Comparison of ENCODE assay signal across 8 mouse cellular contexts in the genomic region with DNA sequence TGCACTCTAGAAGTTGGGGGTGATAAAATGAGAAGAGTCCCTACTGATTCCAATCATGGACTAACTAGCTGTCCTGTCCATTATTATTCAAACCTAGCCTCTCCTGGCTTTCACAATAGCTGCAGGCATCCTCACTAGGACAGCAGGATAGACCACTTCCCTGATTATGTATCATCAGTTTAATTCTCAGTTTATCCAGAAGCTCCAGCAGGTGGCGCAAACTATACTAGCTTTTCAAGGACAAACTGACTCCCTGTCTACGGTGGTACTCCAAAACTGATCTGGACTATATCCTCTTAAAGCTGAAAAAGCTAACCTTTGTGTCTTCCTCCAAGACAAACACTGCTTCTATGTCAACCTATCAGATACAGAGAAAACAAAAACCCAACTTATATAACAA.
A peak's percentile ranks its signal among the peaks of the same experiment; 100 is the strongest.
DNase-seq lines count a peak whose midpoint lies in the region; ATAC-seq and TF ChIP-seq lines count a peak whose summit lies in the region.

No protein-coding gene starts in this region.

- ATAC-seq in hindbrain, postnatal 0 days: no peak
- ATAC-seq in common myeloid progenitor, adult 5-6 weeks (replicated peaks; ENCODE audit: low read depth, poor library complexity, severe bottlenecking): peak; percentile 91

- H3K9me3 ChIP-seq in hindbrain, postnatal 0 days (ENCODE audit: low read length): no peaks in the 10 kb centered on the region
- peaks cover 37% of the 10 kb centered on the region for H3K9me3 ChIP-seq in hindbrain, embryonic 10.5 days
- H3K9me3 ChIP-seq in forebrain, embryonic 10.5 days: peaks cover 34% of the 10 kb centered on the region

- no peak overlapping the region for H3K27ac ChIP-seq in hindbrain, postnatal 0 days
- no peak overlapping the region for H3K27ac ChIP-seq in hindbrain, embryonic 10.5 days
- no peak overlapping the region for H3K27ac ChIP-seq in forebrain, embryonic 10.5 days

- TF ChIP-seq CTCF in hindbrain, postnatal 0 days (IDR thresholded peaks at IDR 0.05; ENCODE audit: low read depth): peak; percentile 18; the same call in 1 of the 2 replicates

- H3K4me1 ChIP-seq in hindbrain, postnatal 0 days (ENCODE audit: insufficient read depth, low read length): no peaks in the 10 kb centered on the region
- H3K4me1 ChIP-seq in hindbrain, embryonic 10.5 days (replicated peaks): no peaks in the 10 kb centered on the region
- no peaks in the 10 kb centered on the region for H3K4me1 ChIP-seq in forebrain, embryonic 10.5 days

- no peaks in the 10 kb centered on the region for H3K36me3 ChIP-seq in hindbrain, postnatal 0 days (ENCODE audit: insufficient read depth, low read length)
- H3K36me3 ChIP-seq in hindbrain, embryonic 10.5 days: peaks cover 6% of the 10 kb centered on the region
- H3K36me3 ChIP-seq in forebrain, embryonic 10.5 days (replicated peaks): peaks cover 10% of the 10 kb centered on the region; the same call in 1 of the 2 replicates

- no peaks in the 10 kb centered on the region for H3K27me3 ChIP-seq in hindbrain, postnatal 0 days (ENCODE audit: insufficient read depth, low read length)
- H3K27me3 ChIP-seq in hindbrain, embryonic 10.5 days (ENCODE audit: insufficient read depth, poor library complexity, severe bottlenecking): no peaks in the 10 kb centered on the region
- no peaks in the 10 kb centered on the region for H3K27me3 ChIP-seq in forebrain, embryonic 10.5 days (ENCODE audit: poor library complexity, severe bottlenecking)

- DNase-seq in hindbrain, postnatal 0 days (ENCODE audit: low spot score): no peak
- DNase-seq in hindbrain, embryonic 10.5 days (ENCODE audit: low spot score): no peak
- peak; percentile 2 for DNase-seq in right cerebral cortex, postnatal 4 days
- no peak for DNase-seq in right cerebral cortex, postnatal 25 days
- no peak for DNase-seq in T-cell, adult 2 months (ENCODE audit: low spot score)
- DNase-seq in forebrain, embryonic 10.5 days (ENCODE audit: extremely low spot score, low spot score): no peak
- no peak for DNase-seq in neural tube, embryonic 10.5 days (ENCODE audit: extremely low spot score, low spot score)

- H3K4me2 ChIP-seq in hindbrain, postnatal 0 days (ENCODE audit: low read depth, low read length): no peak overlapping the region

- no peak overlapping the region for H3K9ac ChIP-seq in hindbrain, postnatal 0 days (replicated peaks; ENCODE audit: low read length)

- 63% methylated on average over 2 of the region's 2 CpGs for WGBS in hindbrain, postnatal 0 days
- WGBS in hindbrain, embryonic 10.5 days: 63% methylated on average over 2 of the region's 2 CpGs
- 65% methylated on average over 2 of the region's 2 CpGs for WGBS in forebrain, embryonic 10.5 days

- H3K4me3 ChIP-seq in hindbrain, postnatal 0 days (ENCODE audit: low read length): no peak overlapping the region
- no peak overlapping the region for H3K4me3 ChIP-seq in hindbrain, embryonic 10.5 days
- H3K4me3 ChIP-seq in forebrain, embryonic 10.5 days: no peak overlapping the region
